Mouse (Mus musculus): ENCODE measurements around the gene Sema3f. TPM values are rescaled to one million over a fixed set of nuclear protein-coding genes. Genes with fewer than 3 reads are reported as not detected.

The Sema3f gene
- total and polyA plus RNA-seq, 2 experiments from 2014 or later: 8.7 to 81.3 TPM

DNA sequence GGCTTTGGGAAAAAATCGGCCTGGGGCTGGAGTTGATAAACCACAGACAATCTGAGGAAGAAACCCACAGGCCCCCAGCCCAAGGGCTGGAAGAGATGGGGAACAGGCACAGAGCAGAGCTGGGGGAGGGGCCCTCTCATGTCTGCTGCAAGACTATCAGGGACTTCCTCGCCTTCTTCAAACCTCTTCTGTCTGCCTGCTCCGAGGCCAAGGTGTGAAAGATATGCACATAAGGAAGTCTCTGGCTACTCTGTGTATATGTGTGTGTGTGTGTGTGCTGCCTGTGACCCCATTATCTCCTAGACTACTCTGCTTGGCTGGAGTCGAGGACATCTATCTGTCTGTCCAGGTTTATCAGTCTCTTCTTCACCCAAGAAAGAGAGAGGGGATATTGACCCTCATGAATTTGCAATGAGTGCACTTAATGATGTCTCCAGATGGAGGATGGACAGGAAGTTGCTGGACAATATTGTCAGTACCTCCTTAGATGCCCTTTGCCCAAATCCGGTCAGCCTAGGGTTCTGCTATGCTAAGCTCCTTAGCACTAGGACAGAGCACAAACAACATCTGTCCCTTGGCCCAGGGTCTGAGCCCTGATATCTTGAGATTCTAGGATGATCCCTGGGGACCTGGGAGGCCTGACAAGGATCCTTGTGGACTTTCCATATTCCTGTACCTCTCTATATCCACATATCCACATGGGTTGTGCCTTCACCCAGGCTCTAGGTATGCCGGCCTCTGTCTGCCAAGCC lies 18.8 kb upstream of the Sema3f start:
- WGBS: 72% methylated on average over 6 of the region's 6 CpGs
- no peak overlapping the region for H3K4me3 ChIP-seq (ENCODE audit: low read length)
- no peaks in the 10 kb centered on the region for H3K9me3 ChIP-seq (ENCODE audit: low read length)
- TF ChIP-seq CTCF (IDR thresholded peaks at IDR 0.05; ENCODE audit: low read depth): no peak
- H3K4me2 ChIP-seq (ENCODE audit: low read depth, low read length): no peak overlapping the region
- ATAC-seq (peak; percentile 3; the same call in 1 of the 2 replicates), DNase-seq (ENCODE audit: low spot score) (no peak)
- no peak overlapping the region for H3K9ac ChIP-seq (replicated peaks; ENCODE audit: low read length)
- H3K4me1 ChIP-seq (ENCODE audit: insufficient read depth, low read length): peaks cover 13% of the 10 kb centered on the region; the same call in 1 of the 2 replicates
- no peaks in the 10 kb centered on the region for H3K36me3 ChIP-seq (ENCODE audit: insufficient read depth, low read length)
- peak overlapping the region; percentile 17 for H3K27ac ChIP-seq
- no peaks in the 10 kb centered on the region for H3K27me3 ChIP-seq (ENCODE audit: insufficient read depth, low read length)

GRCm38 (mm10) chr9:107727041-107727440 lies 16.8 kb upstream of the Sema3f start:
- Histone ChIP-seq H3K27me3 (ENCODE audit: insufficient read depth, low read length) (no peaks in the 10 kb centered on the region), H3K4me2 (ENCODE audit: low read depth, low read length) (no peak overlapping the region), H3K27ac (peak overlapping the region; percentile 56; the same call in 1 of the 2 replicates), H3K4me3 (ENCODE audit: low read length) (no peak overlapping the region), H3K36me3 (ENCODE audit: insufficient read depth, low read length) (no peaks in the 10 kb centered on the region), H3K4me1 (ENCODE audit: insufficient read depth, low read length) (peaks cover 29% of the 10 kb centered on the region; the same call in 1 of the 2 replicates), H3K9me3 (ENCODE audit: low read length) (no peaks in the 10 kb centered on the region), H3K9ac (replicated peaks; ENCODE audit: low read length) (no peak overlapping the region)
- WGBS: 55% methylated on average over 3 of the region's 3 CpGs
- TF ChIP-seq CTCF (IDR thresholded peaks at IDR 0.05; ENCODE audit: low read depth): no peak
- ATAC-seq (peak; percentile 36; the same call in 1 of the 2 replicates), DNase-seq (ENCODE audit: low spot score) (peak; percentile 59)

- H3K27me3 ChIP-seq (ENCODE audit: insufficient read depth, low read length): no peaks in the 10 kb centered on the region
- DNase-seq (ENCODE audit: low spot score) (no peak), ATAC-seq (no peak)
- no peaks in the 10 kb centered on the region for H3K36me3 ChIP-seq (ENCODE audit: insufficient read depth, low read length)
- H3K9me3 ChIP-seq (ENCODE audit: low read length): no peaks in the 10 kb centered on the region
- 100% methylated on average over 1 of the region's 1 CpGs for WGBS
- no peak overlapping the region for H3K4me2 ChIP-seq (ENCODE audit: low read depth, low read length)
- no peak overlapping the region for H3K4me3 ChIP-seq (ENCODE audit: low read length)
- no peak for TF ChIP-seq CTCF (IDR thresholded peaks at IDR 0.05; ENCODE audit: low read depth)
- peaks cover 25% of the 10 kb centered on the region; the same call in 1 of the 2 replicates for H3K4me1 ChIP-seq (ENCODE audit: insufficient read depth, low read length)
- no peak overlapping the region for H3K27ac ChIP-seq
- H3K9ac ChIP-seq (replicated peaks; ENCODE audit: low read length): no peak overlapping the region
These were observed 14.5 kb upstream of the Sema3f start for GRCm38 (mm10) chr9:107724796-107725195.

GRCm38 (mm10) chr9:107723794-107724531 lies 13.7 kb upstream of the Sema3f start:
- Histone ChIP-seq H3K27ac (peak overlapping the region; percentile 51; the same call in 1 of the 2 replicates), H3K9me3 (ENCODE audit: low read length) (no peaks in the 10 kb centered on the region), H3K27me3 (ENCODE audit: insufficient read depth, low read length) (no peaks in the 10 kb centered on the region), H3K4me1 (ENCODE audit: insufficient read depth, low read length) (peaks cover 18% of the 10 kb centered on the region; the same call in 1 of the 2 replicates), H3K4me2 (ENCODE audit: low read depth, low read length) (peak overlapping the region; percentile 36), H3K36me3 (ENCODE audit: insufficient read depth, low read length) (no peaks in the 10 kb centered on the region), H3K9ac (replicated peaks; ENCODE audit: low read length) (0 out of 2 replicates have a peak overlapping the region, but pooled peaks have one; percentile 3), H3K4me3 (ENCODE audit: low read length) (no peak overlapping the region)
- DNase-seq (ENCODE audit: low spot score): peak; percentile 76
- no peak for TF ChIP-seq CTCF (IDR thresholded peaks at IDR 0.05; ENCODE audit: low read depth)
- 9% methylated on average over 11 of the region's 11 CpGs for WGBS
- ATAC-seq: peak; percentile 66

DNA sequence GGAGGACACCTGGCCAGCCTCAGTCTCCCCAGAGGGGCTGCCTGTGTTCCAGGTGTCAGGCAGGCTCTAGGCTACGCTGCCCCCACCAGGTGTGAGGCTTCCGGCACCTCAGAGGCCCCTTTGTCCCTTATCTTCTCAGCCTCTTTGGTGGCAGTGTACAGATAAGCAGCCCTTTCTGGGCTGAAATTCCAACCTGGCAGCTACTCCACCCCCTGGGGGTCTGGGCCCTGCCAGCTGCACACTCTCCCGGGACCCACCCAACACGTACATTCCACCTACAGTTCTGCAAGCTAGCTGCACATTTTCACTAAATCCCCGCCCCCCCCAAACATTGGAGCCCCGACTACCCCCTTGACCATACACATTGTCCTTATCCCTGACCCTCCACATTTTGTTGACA lies 13.0 kb upstream of the Sema3f start:
- 0 out of 2 replicates have a peak overlapping the region, but pooled peaks have one; percentile 5 for H3K9ac ChIP-seq (replicated peaks; ENCODE audit: low read length)
- no peak for TF ChIP-seq CTCF (IDR thresholded peaks at IDR 0.05; ENCODE audit: low read depth)
- 24% methylated on average over 6 of the region's 6 CpGs for WGBS
- peak overlapping the region; percentile 36; the same call in 1 of the 2 replicates for H3K4me2 ChIP-seq (ENCODE audit: low read depth, low read length)
- no peaks in the 10 kb centered on the region for H3K27me3 ChIP-seq (ENCODE audit: insufficient read depth, low read length)
- no peaks in the 10 kb centered on the region for H3K36me3 ChIP-seq (ENCODE audit: insufficient read depth, low read length)
- ATAC-seq (peak; percentile 4; the same call in 1 of the 2 replicates), DNase-seq (ENCODE audit: low spot score) (no peak)
- H3K27ac ChIP-seq: peak overlapping the region; percentile 51; the same call in 1 of the 2 replicates
- no peaks in the 10 kb centered on the region for H3K9me3 ChIP-seq (ENCODE audit: low read length)
- peaks cover 18% of the 10 kb centered on the region; the same call in 1 of the 2 replicates for H3K4me1 ChIP-seq (ENCODE audit: insufficient read depth, low read length)
- H3K4me3 ChIP-seq (ENCODE audit: low read length): no peak overlapping the region

DNA sequence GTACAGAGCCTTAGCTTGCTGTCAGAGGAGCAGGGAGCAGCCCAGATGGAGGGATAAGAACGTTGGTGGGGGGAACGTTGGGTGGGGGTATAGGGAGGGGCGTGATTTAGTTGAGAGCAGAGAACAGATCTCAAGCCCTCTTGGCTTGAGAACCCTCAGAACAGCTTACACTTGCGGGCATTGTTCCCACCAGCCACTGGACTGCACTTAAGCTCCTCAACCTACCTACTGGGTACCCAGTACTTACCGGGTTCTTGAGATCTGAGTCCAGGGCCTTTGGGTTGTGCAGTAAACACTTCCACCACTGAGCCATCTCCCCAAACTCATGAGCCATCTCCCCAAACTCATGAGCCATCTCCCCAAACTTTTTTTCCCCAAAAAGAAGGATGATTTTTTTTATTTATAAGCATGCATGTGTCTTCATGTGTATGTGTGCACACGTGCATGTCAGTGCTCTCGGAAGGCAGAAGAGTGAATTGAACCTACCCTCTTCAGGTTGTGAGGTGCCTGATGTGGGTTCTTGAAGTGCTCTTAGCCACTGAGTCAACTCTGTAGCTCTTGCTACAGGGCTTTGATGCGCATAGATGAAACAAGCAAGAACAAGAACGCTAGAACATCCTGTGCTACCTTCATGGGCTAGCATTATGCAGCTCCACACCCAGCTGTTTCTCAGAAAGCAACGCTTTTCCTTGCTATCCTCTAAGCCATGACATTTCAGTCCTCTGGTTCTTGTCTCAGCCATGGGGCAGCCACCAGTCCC lies 8.7 kb upstream of the Sema3f start:
- no peaks in the 10 kb centered on the region for H3K36me3 ChIP-seq (ENCODE audit: insufficient read depth, low read length)
- no peaks in the 10 kb centered on the region for H3K27me3 ChIP-seq (ENCODE audit: insufficient read depth, low read length)
- no peak overlapping the region for H3K4me3 ChIP-seq (ENCODE audit: low read length)
- H3K4me1 ChIP-seq (ENCODE audit: insufficient read depth, low read length): peaks cover 31% of the 10 kb centered on the region
- TF ChIP-seq CTCF (IDR thresholded peaks at IDR 0.05; ENCODE audit: low read depth): no peak
- DNase-seq (ENCODE audit: low spot score) (no peak), ATAC-seq (no peak)
- H3K9ac ChIP-seq (replicated peaks; ENCODE audit: low read length): no peak overlapping the region
- WGBS: 80% methylated on average over 10 of the region's 10 CpGs
- no peaks in the 10 kb centered on the region for H3K9me3 ChIP-seq (ENCODE audit: low read length)
- no peak overlapping the region for H3K27ac ChIP-seq
- H3K4me2 ChIP-seq (ENCODE audit: low read depth, low read length): no peak overlapping the region

Data from hindbrain, postnatal 0 days (tissue).